Mouse (Mus musculus): ENCODE data around the gene Tpk1.
"Not testable (repeated sequence)": the region's sequence is repeated elsewhere in the genome, so short reads cannot be mapped to it uniquely, and the experiment has no call there.

Gene Tpk1

GRCm38 (mm10) chr6:43520218-43520617, 145.9 kb downstream of the Tpk1 start:
- no peak for DNase-seq

- no peak for DNase-seq
Observed at GRCm38 (mm10) chr6:43518378-43518777, 147.7 kb downstream of the Tpk1 start.

GRCm38 (mm10) chr6:43517316-43517655, 148.8 kb downstream of the Tpk1 start:
- no peak for DNase-seq

- DNase-seq = no peak
Observed at GRCm38 (mm10) chr6:43516593-43517315, 149.3 kb downstream of the Tpk1 start.

GRCm38 (mm10) chr6:43506686-43507385, 159.2 kb downstream of the Tpk1 start:
- not testable (repeated sequence) for DNase-seq

- DNase-seq = no peak
Observed at GRCm38 (mm10) chr6:43504609-43505230, 161.4 kb downstream of the Tpk1 start.

GRCm38 (mm10) chr6:43492367-43492766, 173.7 kb downstream of the Tpk1 start:
- no peak for DNase-seq

- DNase-seq = no peak
Observed at GRCm38 (mm10) chr6:43486691-43487090, 179.4 kb downstream of the Tpk1 start.

- no peak for DNase-seq
Observed at GRCm38 (mm10) chr6:43480687-43481086, 185.4 kb downstream of the Tpk1 start.

- DNase-seq = peak; percentile 16 to 18
Observed at GRCm38 (mm10) chr6:43478810-43479209, 187.3 kb downstream of the Tpk1 start.

- DNase-seq = no peak
Observed at GRCm38 (mm10) chr6:43476406-43476805, 189.7 kb downstream of the Tpk1 start.

GRCm38 (mm10) chr6:43475921-43476320, 190.2 kb downstream of the Tpk1 start:
- DNase-seq = no peak

GRCm38 (mm10) chr6:43471556-43471955, 194.5 kb downstream of the Tpk1 start:
- DNase-seq = no peak

GRCm38 (mm10) chr6:43468821-43469594, 197.1 kb downstream of the Tpk1 start:
- no peak for DNase-seq

GRCm38 (mm10) chr6:43462849-43463369, 203.2 kb downstream of the Tpk1 start:
- DNase-seq = no peak

- peak; percentile 56 to 63 for DNase-seq
Observed at GRCm38 (mm10) chr6:43462189-43462848, 203.8 kb downstream of the Tpk1 start.

GRCm38 (mm10) chr6:43459082-43459481, 207.0 kb downstream of the Tpk1 start:
- DNase-seq = no peak

- DNase-seq = no peak
Observed at GRCm38 (mm10) chr6:43457989-43458388, 208.1 kb downstream of the Tpk1 start.

GRCm38 (mm10) chr6:43449498-43449897, 216.6 kb downstream of the Tpk1 start:
- DNase-seq = peak; percentile 63 to 78

- no peak for DNase-seq
Observed at GRCm38 (mm10) chr6:43445856-43446255, 220.2 kb downstream of the Tpk1 start.

- no peak for DNase-seq
Observed at GRCm38 (mm10) chr6:43442191-43442590, 223.9 kb downstream of the Tpk1 start.

- DNase-seq = peak; percentile 91 to 96
Observed at GRCm38 (mm10) chr6:43435987-43436541, 230.0 kb downstream of the Tpk1 start.

All from cerebellum, postnatal 14 days (tissue).